Mouse (Mus musculus) heart, adult 2 months (tissue): ENCODE results near the gene Pkd1l3. TPM values are rescaled to one million over a fixed set of nuclear protein-coding genes. Genes with fewer than 3 reads are reported as not detected.

Source experiments
- DNase-seq, 2 experiments: peaks; one replicate each; pipeline ENCODE4 v3.0.0; 2021
- H3K27ac ChIP-seq: fragments of 200-600 bp; 2 replicates; pipeline ENCODE4 v1.8.1; 2022
- H3K27me3 ChIP-seq: fragments of 200-500 bp; 2 replicates; pipeline ENCODE4 v1.6.1; 2012; ENCODE audit warnings: mild to moderate bottlenecking, low read length, inconsistent platforms, mixed read lengths; ENCODE audit not compliant: control insufficient read depth, insufficient read depth
- H3K36me3 ChIP-seq: fragments of 200-500 bp; 2 replicates; pipeline ENCODE4 v1.6.1; 2012; ENCODE audit warnings: low read length, inconsistent platforms; ENCODE audit not compliant: control insufficient read depth, insufficient read depth
- H3K4me1 ChIP-seq: fragments of 200-500 bp; 2 replicates; pipeline ENCODE4 v1.6.1; 2011; ENCODE audit warnings: low read length; ENCODE audit not compliant: control insufficient read depth, insufficient read depth
- H3K4me3 ChIP-seq: fragments of 200-600 bp; 2 replicates; pipeline ENCODE4 v1.8.1; 2022
- H3K79me2 ChIP-seq: fragments of 200-500 bp; replicated peaks from 2 replicates; pipeline ENCODE4 v1.6.1; 2012; ENCODE audit warnings: mild to moderate bottlenecking, inconsistent platforms, low read length, moderate library complexity, mixed read lengths; ENCODE audit not compliant: control insufficient read depth, insufficient read depth
- H3K9ac ChIP-seq: fragments of 200-500 bp; 2 replicates; pipeline ENCODE4 v1.6.1; 2012; ENCODE audit warnings: low read depth, mild to moderate bottlenecking, control low read depth, inconsistent platforms, low read length, mixed read lengths
- CTCF ChIP-seq: fragments of 200-600 bp; IDR thresholded peaks from 2 replicates; pipeline ENCODE4 v1.8.1; 2022; ENCODE audit warnings: antibody characterized with exemption, mild to moderate bottlenecking, moderate library complexity
- EP300 ChIP-seq: fragments of 200-500 bp; IDR thresholded peaks from 2 replicates; pipeline ENCODE4 v1.6.1; 2011; ENCODE audit warnings: low read depth, low read length, control low read depth; ENCODE audit not compliant: insufficient read depth
- POLR2A ChIP-seq: fragments of 200-500 bp; IDR thresholded peaks from 2 replicates; pipeline ENCODE4 v1.6.1; 2011; ENCODE audit warnings: mild to moderate bottlenecking, low read depth, low read length, control low read depth; ENCODE audit not compliant: insufficient read depth
- WGBS: fragments of 180-500 bp; shearing (Covaris S2); methylation state at CpG from one replicate; pipeline ENCODE4 v1.1.7; 2018; 5-methylcytosine and 5-hydroxymethylcytosine counted together
- intact Hi-C: fragments of 180-260 bp; cut with DNase I; formaldehyde crosslinking; loops from one replicate; pipeline ENCODE4 v1.15.1; 2025
- polyA plus RNA-seq: library from polyadenylated mRNA; depleted of rRNA; stranded (reverse); fragments of >200 nt; gene quantifications from 2 replicates; pipeline ENCODE4 v1.2.3, GENCODE M21; 2012
- total RNA-seq, 2 experiments: library from RNA; stranded (reverse); gene quantifications; 2 replicates each; pipeline ENCODE4 v1.2.3; 2021

Gene Pkd1l3
- total and polyA plus RNA-seq, 3 experiments, result 0.08 to 0.14 TPM; not detected in 1

DNA sequence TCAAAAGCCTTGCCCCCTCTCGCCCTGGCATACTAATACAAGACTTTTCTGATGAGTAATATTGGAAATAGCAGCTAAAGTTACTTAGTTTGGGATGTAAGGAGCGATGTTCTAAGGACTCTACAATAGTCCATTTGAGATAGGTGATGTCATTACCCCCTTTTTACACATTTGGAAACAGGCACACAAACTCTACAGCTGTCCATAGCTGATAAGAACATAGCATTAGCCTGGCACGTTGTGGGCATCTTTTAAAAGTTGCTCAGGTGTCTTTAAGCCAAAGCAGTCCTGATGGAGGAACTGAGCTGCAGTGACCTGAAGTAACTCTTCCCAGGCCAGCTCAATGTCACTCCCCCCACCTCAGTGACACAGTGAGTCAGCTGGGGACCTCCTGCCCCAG lies 22.9 kb upstream of the Pkd1l3 start:
- intact Hi-C loops, result no loop called here
- no peak for DNase-seq
- Histone ChIP-seq H3K36me3 (no peaks in the 10 kb centered on the region), H3K4me3 (no peak overlapping the region), H3K4me1 (no peaks in the 10 kb centered on the region), H3K9ac (no peak overlapping the region), H3K27ac (no peak overlapping the region), H3K27me3 (no peaks in the 10 kb centered on the region), H3K79me2 (no peaks in the 10 kb centered on the region)
- TF ChIP-seq CTCF (no peak), POLR2A (no peak), EP300 (no peak)
- 83% methylated on average over 3 of the region's 3 CpGs for whole genome bisulfite sequencing

DNA sequence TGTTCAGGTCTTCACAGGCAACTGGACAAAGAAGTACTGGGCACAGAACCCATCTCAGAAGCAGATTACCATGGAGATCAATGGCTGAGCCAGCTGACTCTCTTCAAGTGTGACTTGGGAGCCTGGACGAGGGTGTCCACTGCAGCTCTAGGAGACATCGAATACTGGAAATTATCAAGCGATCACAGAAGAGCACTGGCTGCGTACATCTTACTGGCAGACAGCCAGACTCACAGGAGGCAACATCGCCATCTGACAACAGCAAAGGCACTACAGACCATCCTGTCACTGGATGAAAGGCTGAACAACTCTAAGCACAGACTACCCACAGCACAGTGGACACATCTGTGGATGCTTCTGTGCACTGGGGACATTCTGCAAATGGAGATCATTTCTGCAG lies 22.2 kb upstream of the Pkd1l3 start:
- intact Hi-C loops, result no loop called here
- H3K27me3 ChIP-seq, result no peaks in the 10 kb centered on the region
- WGBS, result 85% methylated on average over 5 of the region's 5 CpGs
- no peak overlapping the region for H3K9ac ChIP-seq
- H3K79me2 ChIP-seq, result no peaks in the 10 kb centered on the region
- no peak overlapping the region for H3K27ac ChIP-seq
- H3K36me3 ChIP-seq, result no peaks in the 10 kb centered on the region
- DNase-seq, result no peak
- H3K4me3 ChIP-seq, result no peak overlapping the region
- no peaks in the 10 kb centered on the region for H3K4me1 ChIP-seq
- TF ChIP-seq POLR2A (no peak), EP300 (no peak), CTCF (no peak)

DNA sequence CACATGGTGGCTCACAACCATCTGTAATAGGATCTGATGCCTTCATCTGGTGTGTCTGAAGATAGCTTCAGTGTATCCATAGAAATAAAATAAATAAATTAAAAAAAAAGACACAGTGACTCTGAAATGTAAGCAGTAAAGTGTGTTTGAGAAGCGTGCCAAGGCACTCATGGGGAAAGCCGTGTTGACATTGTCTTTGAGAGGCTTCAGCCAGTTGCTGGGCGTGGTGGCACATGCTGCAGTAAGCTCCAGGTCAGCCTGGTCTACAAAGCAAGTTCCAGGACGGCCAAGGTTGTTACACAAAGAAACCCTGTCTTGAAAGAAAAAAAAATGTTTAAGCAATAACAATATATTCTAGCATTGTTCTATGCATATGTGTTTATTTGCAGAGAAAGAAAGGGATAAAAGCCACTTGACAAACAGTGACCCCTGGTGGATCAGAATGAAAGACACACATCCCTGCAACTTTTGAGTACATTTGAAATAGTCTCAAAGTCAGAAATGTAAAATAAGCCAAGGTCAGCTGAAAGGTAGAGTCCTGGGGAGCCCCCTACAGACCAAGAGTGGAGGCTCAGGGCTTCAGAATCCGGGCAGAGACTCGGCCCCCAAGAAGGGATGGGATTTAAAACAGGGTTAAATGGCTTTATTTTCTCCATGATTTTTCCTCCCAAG lies 21.1 kb upstream of the Pkd1l3 start:
- Histone ChIP-seq H3K4me3 (no peak overlapping the region), H3K27ac (no peak overlapping the region), H3K27me3 (no peaks in the 10 kb centered on the region), H3K4me1 (no peaks in the 10 kb centered on the region), H3K36me3 (no peaks in the 10 kb centered on the region), H3K79me2 (no peaks in the 10 kb centered on the region), H3K9ac (no peak overlapping the region)
- intact Hi-C loops, result no loop called here
- WGBS, result 76% methylated on average over 6 of the region's 6 CpGs
- no peak for DNase-seq
- TF ChIP-seq CTCF (peak; percentile 63), POLR2A (no peak)

DNA sequence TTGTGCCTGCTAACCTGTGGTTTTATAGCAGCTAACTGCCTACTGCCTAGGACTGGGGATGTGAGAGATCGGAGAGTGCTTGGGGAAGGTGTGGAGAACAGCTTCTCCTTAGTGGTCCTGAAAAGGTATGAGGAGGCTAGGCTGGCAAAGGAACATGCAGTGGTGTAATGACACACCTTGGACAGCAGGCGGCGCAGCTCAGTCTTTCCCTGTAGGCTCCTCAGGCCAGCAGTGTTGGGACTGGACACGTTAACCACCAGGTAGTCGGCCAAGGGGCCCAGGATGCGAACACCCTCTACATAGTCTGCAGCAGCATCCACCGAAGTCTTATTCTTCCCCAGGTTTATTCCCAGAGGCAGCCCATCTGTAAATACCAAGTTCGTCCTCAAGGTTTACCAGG lies 18.5 kb upstream of the Pkd1l3 start:
- Histone ChIP-seq H3K27me3 (no peaks in the 10 kb centered on the region), H3K36me3 (no peaks in the 10 kb centered on the region), H3K79me2 (no peaks in the 10 kb centered on the region), H3K4me1 (no peaks in the 10 kb centered on the region), H3K27ac (no peak overlapping the region), H3K4me3 (no peak overlapping the region), H3K9ac (no peak overlapping the region)
- peak; percentile 24 to 64 for DNase-seq
- no peak for TF ChIP-seq EP300
- no peak for TF ChIP-seq POLR2A
- TF ChIP-seq CTCF, result peak; percentile 89
- intact Hi-C loops, result no loop called here
- 51% methylated on average over 8 of the region's 8 CpGs for WGBS

DNA sequence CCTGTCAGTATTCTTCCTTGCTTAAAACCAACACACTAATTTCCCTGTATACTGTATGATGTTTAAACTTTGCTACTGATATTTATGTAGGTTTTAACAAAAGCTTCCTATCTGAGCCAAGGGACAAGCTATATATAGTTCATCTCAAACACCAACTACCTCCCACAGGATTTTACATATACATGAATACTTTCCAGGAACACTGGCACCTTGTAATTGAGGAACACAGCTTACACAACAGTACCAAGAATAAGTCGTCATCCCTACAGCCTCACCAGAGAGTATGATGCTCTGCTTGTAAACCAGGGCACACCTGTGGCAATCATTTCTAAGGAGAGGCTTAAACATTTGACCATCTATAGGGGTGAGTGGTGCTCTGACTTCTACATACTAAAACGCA lies 7.6 kb upstream of the Pkd1l3 start:
- intact Hi-C loops, result loop anchor here (5.0 kb wide), 2 partner anchors 86 to 176 kb away; partner anchors contain the start of gene Ist1
- no peaks in the 10 kb centered on the region for H3K79me2 ChIP-seq
- no peaks in the 10 kb centered on the region for H3K36me3 ChIP-seq
- no peak overlapping the region for H3K27ac ChIP-seq
- 82% methylated on average over 2 of the region's 2 CpGs for WGBS
- TF ChIP-seq CTCF (no peak), EP300 (no peak), POLR2A (no peak)
- no peak for DNase-seq
- no peak overlapping the region for H3K9ac ChIP-seq
- no peak overlapping the region for H3K4me3 ChIP-seq
- H3K4me1 ChIP-seq, result peaks cover 5% of the 10 kb centered on the region
- H3K27me3 ChIP-seq, result no peaks in the 10 kb centered on the region

DNA sequence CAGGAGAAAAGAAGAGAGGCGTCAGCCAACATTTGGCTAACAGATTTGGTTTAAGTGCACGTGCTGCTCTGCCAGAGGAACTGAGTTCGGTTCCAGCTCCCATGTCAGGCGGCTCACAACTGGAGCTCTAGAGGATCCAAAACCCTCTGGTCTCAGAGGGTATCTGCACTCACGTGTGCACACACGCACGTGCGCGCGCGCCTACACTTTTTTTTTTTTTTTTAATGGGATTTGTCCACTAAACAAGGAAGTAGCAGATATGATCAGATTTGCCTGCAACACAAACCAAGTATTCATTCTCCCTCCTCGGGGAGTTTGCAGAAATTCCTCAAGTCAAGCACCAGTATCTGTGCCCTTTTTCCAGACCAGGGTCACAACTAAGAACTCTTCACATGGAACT lies 6.7 kb upstream of the Pkd1l3 start:
- Histone ChIP-seq H3K79me2 (no peaks in the 10 kb centered on the region), H3K4me3 (peak overlapping the region; percentile 69), H3K27ac (peak overlapping the region; percentile 90), H3K27me3 (no peaks in the 10 kb centered on the region), H3K4me1 (peaks cover 5% of the 10 kb centered on the region), H3K36me3 (no peaks in the 10 kb centered on the region), H3K9ac (peak overlapping the region; percentile 73)
- intact Hi-C loops, result loop anchor here (1.0 to 5.0 kb wide), 3 partner anchors 41 to 175 kb away; partner anchors contain the start of gene Ist1
- DNase-seq, result no peak
- WGBS, result 7% methylated on average over 12 of the region's 12 CpGs
- TF ChIP-seq POLR2A, result no peak
- no peak for TF ChIP-seq CTCF
- no peak for TF ChIP-seq EP300
